Mouse (Mus musculus) ES-Bruce4 (cell line): ENCODE results near the gene Rsph1.

Experiments
- CTCF ChIP-seq: IDR thresholded peaks from one replicate; pipeline ENCODE4 v1.8.1; 2011; ENCODE audit warnings: low read depth, low read length
- EP300 ChIP-seq: IDR thresholded peaks from 2 replicates; pipeline ENCODE4 v1.6.1; 2011; ENCODE audit warnings: low read depth, low read length; ENCODE audit not compliant: insufficient read depth
- POLR2A ChIP-seq: IDR thresholded peaks from one replicate; pipeline ENCODE4 v1.8.1; 2011; ENCODE audit warnings: low read length; ENCODE audit not compliant: insufficient read depth

- TF ChIP-seq CTCF (no peak), POLR2A (no peak), EP300 (no peak)
These were observed 38.8 kb downstream of the Rsph1 start for GRCm38 (mm10) chr17:31238234-31239020.
